Mouse (Mus musculus) midbrain, embryonic 16.5 days (tissue): Measurements from ENCODE around the gene Exoc4. TPM values are rescaled to one million over a fixed set of nuclear protein-coding genes. Genes with fewer than 3 reads are reported as not detected.

ENCODE experiments used
- ATAC-seq: fragments of 200-750 bp; cut with Nextera tagmentation; 2 replicates; pipeline ENCODE4 v1.8.0; 2017; ENCODE audit warnings: moderate TSS enrichment
- H3K27ac ChIP-seq: fragments of 300-500 bp; sonication (generic); 2 replicates; pipeline ENCODE4 v1.5.1; 2014; ENCODE audit warnings: mild to moderate bottlenecking, low read length, mixed read lengths
- H3K27me3 ChIP-seq: fragments of 300-500 bp; sonication (generic); 2 replicates; pipeline ENCODE4 v1.6.1; 2014; ENCODE audit warnings: low read depth, low read length, mixed read lengths; ENCODE audit not compliant: control insufficient read depth, insufficient read depth
- H3K36me3 ChIP-seq: fragments of 300-500 bp; sonication (generic); 2 replicates; pipeline ENCODE4 v1.6.1; 2014; ENCODE audit warnings: mild to moderate bottlenecking, low read length, moderate library complexity, mixed read lengths; ENCODE audit not compliant: control insufficient read depth, insufficient read depth
- H3K4me1 ChIP-seq: fragments of 300-500 bp; sonication (generic); 2 replicates; pipeline ENCODE4 v1.6.1; 2014; ENCODE audit warnings: mild to moderate bottlenecking, low read length, mixed read lengths; ENCODE audit not compliant: control insufficient read depth, insufficient read depth
- H3K4me2 ChIP-seq: fragments of 300-500 bp; sonication (generic); 2 replicates; pipeline ENCODE4 v1.6.1; 2014; ENCODE audit warnings: mild to moderate bottlenecking, low read length, mixed read lengths
- H3K4me3 ChIP-seq: fragments of 300-500 bp; sonication (generic); 2 replicates; pipeline ENCODE4 v1.5.1; 2014; ENCODE audit warnings: low read depth, mild to moderate bottlenecking, low read length, moderate library complexity, mixed read lengths
- H3K9ac ChIP-seq: fragments of 300-500 bp; sonication (generic); 2 replicates; pipeline ENCODE4 v1.6.1; 2014; ENCODE audit warnings: low read depth, low read length, mixed read lengths
- H3K9me3 ChIP-seq: fragments of 300-500 bp; sonication (generic); replicated peaks from 2 replicates; pipeline ENCODE4 v1.6.1; 2014; ENCODE audit warnings: mild to moderate bottlenecking, low read length, mixed read lengths; ENCODE audit not compliant: control insufficient read depth, poor library complexity, severe bottlenecking
- WGBS: fragments of 180-500 bp; shearing (Covaris S2); extraction: QIAGEN DNeasy Blood & Tissue Kit; methylation state at CpG from one replicate; pipeline ENCODE4 v1.1.7; 2014; 5-methylcytosine and 5-hydroxymethylcytosine counted together
- polyA plus RNA-seq: library from polyadenylated mRNA; unstranded; fragments of >200 nt; fragmentation: Nextera tagmentation; extraction: Ambion mirVana; gene quantifications from 2 replicates; pipeline ENCODE4 v1.2.1, GENCODE M21; 2015

The Exoc4 gene
- polyA plus RNA-seq = 48.7 and 52.1 TPM in 2 replicates

DNA sequence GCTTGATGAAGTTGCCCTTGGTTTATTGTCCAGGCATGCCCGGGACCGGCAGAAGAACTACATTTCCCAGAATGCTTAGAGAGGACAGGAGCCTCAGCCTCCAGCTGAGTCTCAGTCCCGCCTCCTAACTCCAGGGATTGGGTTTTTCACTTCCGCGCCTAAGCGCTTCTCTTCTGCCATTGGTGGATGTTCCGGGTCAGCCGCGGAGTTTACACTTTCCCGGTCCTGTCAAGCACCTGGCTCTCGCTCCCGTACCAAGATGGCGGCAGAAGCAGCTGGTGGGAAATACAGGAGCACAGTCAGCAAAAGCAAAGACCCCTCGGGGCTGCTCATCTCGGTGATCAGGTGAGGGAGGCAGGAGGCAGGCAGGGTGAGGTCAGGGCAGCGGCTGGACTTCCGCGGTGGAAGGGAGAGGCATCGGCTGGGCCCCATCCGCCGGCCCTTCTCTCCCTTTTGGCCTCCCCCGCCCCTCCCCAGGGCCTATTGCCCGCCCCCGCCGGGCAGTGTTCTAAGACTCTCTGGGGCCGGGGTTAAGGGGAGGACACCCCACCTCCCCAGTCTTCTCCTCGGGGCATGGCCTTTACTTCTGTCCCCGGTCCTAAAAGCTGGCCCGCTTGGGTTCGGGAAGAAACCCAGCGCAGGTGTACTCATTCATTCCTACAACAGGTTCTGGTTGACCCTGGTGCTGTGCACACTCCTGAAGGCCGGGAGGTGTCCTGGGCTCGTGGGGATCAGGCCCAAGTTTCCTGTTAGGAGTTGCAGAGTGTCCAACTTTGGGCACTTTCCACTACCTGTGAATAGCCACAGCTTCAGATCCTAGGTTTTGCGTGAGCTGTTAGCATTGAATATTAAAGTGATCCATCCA lies at the start of gene Exoc4:
Exoc4 (plus strand) TSS at position 192 of the 865 bp plus-strand sequence.
- Histone ChIP-seq H3K4me2 (peak within 1 kb of the TSS; percentile 71), H3K36me3 (no peaks in the 10 kb centered on the region), H3K4me3 (peak within 1 kb of the TSS; percentile 93), H3K27ac (peak within 1 kb of the TSS; percentile 82), H3K9me3 (no peaks in the 10 kb centered on the region), H3K27me3 (no peaks in the 10 kb centered on the region), H3K9ac (peak within 1 kb of the TSS; percentile 94), H3K4me1 (peaks cover 11% of the 10 kb centered on the region)
- 2% methylated on average over 32 of the region's 34 CpGs for WGBS
- ATAC-seq = peak; percentile 100

DNA sequence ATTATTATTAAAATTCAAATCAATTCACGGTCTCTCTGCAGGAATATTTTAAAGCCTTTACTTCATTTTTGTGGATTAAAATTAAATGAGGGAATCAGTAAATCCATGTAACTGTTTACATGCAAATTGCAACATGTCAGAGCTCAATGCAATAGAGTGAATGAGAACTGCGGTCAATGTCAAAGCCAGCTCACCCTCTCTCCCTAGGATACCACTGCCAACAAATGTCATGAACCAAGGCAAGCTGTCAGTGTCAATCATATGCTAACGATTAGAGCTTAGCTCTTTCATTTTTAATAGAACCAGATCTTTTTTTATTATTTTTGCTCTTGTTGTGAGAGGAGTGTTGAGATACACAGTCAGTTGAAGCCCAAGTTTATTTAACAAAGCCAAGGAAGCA lies 30.1 kb upstream of the Exoc4 start:
- 30% methylated on average over 3 of the region's 3 CpGs for WGBS
- no peaks in the 10 kb centered on the region for H3K4me1 ChIP-seq
- no peak overlapping the region for H3K27ac ChIP-seq
- H3K4me2 ChIP-seq = no peak overlapping the region
- no peak overlapping the region for H3K4me3 ChIP-seq
- ATAC-seq = no peak
- H3K9me3 ChIP-seq = no peaks in the 10 kb centered on the region
- H3K36me3 ChIP-seq = no peaks in the 10 kb centered on the region
- no peak overlapping the region for H3K9ac ChIP-seq
- H3K27me3 ChIP-seq = no peaks in the 10 kb centered on the region

DNA sequence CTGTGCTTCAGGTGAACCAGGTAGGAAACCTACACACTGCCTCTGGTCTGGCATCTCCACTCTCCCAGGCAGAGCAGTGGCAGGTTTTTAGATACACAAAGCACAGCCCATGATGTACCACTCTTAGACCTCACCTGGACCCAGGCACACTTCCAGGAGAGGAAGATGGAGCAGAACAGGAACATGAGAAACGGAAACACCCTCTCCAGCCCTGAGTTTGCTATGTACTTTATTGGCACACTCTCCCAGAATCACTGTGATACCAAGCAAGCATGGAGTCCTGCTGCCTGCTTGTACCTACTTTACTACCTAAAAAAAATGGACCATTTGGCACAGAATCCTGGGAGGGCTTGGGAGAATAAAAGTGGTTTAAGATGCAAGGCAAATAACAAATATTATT lies 22.2 kb upstream of the Exoc4 start:
- no peak for ATAC-seq
- WGBS = 89% methylated on average over 1 of the region's 1 CpGs
- H3K27ac ChIP-seq = no peak overlapping the region

DNA sequence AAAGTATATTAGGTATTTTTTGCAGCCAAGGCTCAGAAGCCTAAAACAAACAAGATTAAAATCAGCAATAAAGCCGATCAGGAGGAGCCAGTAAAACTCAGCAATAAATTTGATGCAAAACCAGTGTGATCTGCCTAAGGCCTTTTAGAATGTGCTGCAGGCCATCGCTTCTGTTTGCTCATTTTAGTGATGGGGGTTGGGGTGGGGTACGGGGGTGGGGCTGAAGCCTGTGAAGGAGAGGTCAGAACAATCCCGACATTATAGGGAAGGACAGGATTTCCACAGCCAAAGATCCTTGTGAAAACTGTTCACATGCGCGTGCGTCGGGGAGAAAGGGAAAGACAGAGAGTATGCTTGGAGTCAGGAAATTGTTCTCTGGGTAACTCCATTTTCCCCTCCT lies 21.5 kb upstream of the Exoc4 start:
- Histone ChIP-seq H3K4me3 (no peak overlapping the region), H3K9ac (no peak overlapping the region), H3K9me3 (no peaks in the 10 kb centered on the region), H3K36me3 (no peaks in the 10 kb centered on the region), H3K4me2 (no peak overlapping the region), H3K27ac (no peak overlapping the region), H3K27me3 (no peaks in the 10 kb centered on the region), H3K4me1 (no peaks in the 10 kb centered on the region)
- 57% methylated on average over 8 of the region's 8 CpGs for WGBS
- no peak for ATAC-seq

More for the DNA sequence above, 22.2 kb upstream of the Exoc4 start:
- Histone ChIP-seq H3K4me1 (no peaks in the 10 kb centered on the region), H3K36me3 (no peaks in the 10 kb centered on the region), H3K4me3 (no peak overlapping the region), H3K9me3 (no peaks in the 10 kb centered on the region), H3K27me3 (no peaks in the 10 kb centered on the region), H3K4me2 (no peak overlapping the region), H3K9ac (no peak overlapping the region)

DNA sequence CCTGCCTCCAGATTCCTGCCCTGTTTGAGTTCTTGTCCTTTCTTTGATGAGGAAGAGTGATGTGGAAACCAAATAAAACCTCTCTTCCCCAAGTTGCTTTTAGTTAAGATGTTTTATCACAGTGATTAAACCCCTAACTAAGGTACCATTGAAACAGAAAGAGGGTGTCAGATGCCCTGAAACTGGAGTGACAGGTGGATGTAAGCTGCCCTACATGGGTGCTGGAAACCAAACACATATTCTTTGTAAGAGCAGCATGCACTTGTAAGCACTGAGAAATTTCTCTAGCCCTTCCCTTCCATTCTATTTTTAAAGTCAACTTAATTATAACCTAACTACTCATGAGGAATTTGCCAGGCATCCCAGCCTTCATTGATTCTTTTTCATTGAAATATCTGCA lies 7.6 kb upstream of the Exoc4 start:
- no peaks in the 10 kb centered on the region for H3K9me3 ChIP-seq
- H3K27ac ChIP-seq = no peak overlapping the region
- ATAC-seq = no peak
- no peak overlapping the region for H3K9ac ChIP-seq
- no peaks in the 10 kb centered on the region for H3K4me1 ChIP-seq
- no peak overlapping the region for H3K4me2 ChIP-seq
- H3K27me3 ChIP-seq = no peaks in the 10 kb centered on the region
- no peak overlapping the region for H3K4me3 ChIP-seq
- no peaks in the 10 kb centered on the region for H3K36me3 ChIP-seq

DNA sequence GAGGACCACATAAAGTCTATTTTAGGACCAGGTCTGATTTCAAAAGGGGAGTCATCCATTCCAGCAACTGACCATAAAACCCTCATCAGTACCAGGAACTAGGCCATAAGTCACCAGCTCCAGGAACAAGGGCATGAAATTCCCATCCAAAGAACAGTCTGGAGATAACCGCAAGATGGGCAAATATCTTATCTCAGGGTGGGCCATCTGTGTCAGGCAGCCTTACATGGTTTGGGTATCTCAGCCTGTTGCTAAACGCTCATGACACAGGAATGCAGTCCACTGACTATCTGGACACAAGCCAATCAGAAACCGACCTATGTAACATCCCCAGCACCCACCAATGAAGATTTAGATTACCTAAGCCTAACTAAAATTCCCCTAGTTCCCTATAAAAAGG lies 4.3 kb upstream of the Exoc4 start:
- Histone ChIP-seq H3K36me3 (no peaks in the 10 kb centered on the region), H3K27me3 (no peaks in the 10 kb centered on the region), H3K9ac (no peak overlapping the region), H3K27ac (no peak overlapping the region), H3K4me2 (no peak overlapping the region), H3K4me3 (no peak overlapping the region), H3K4me1 (no peaks in the 10 kb centered on the region), H3K9me3 (no peaks in the 10 kb centered on the region)
- ATAC-seq = no peak
- 89% methylated on average over 3 of the region's 3 CpGs for WGBS

DNA sequence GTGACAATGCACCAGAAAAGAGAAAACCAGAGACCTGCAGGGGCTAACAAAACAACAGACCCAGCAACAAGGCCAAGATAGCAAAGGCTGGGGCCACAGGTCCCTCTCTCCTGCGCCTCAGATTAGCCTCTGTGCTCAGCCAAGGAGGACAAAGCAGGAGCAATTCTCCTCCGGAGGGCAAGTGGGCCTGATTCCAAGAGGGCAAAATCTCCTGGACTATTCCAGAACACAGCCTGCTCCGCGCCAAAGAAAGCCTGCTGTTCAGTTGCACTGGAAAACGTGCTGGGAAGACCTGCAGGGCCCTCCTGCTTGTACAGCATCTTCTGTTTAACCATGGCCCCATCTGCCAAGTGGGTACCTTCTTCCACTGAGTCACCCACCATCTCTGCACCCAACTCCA lies 1.7 kb upstream of the Exoc4 start:
- H3K4me1 ChIP-seq = peaks cover 11% of the 10 kb centered on the region
- ATAC-seq = no peak
- no peak overlapping the region for H3K4me3 ChIP-seq
- no peak overlapping the region for H3K27ac ChIP-seq
- whole genome bisulfite sequencing = 82% methylated on average over 5 of the region's 5 CpGs
- H3K9ac ChIP-seq = no peak overlapping the region
- no peaks in the 10 kb centered on the region for H3K27me3 ChIP-seq
- H3K9me3 ChIP-seq = no peaks in the 10 kb centered on the region
- no peaks in the 10 kb centered on the region for H3K36me3 ChIP-seq
- H3K4me2 ChIP-seq = no peak overlapping the region

DNA sequence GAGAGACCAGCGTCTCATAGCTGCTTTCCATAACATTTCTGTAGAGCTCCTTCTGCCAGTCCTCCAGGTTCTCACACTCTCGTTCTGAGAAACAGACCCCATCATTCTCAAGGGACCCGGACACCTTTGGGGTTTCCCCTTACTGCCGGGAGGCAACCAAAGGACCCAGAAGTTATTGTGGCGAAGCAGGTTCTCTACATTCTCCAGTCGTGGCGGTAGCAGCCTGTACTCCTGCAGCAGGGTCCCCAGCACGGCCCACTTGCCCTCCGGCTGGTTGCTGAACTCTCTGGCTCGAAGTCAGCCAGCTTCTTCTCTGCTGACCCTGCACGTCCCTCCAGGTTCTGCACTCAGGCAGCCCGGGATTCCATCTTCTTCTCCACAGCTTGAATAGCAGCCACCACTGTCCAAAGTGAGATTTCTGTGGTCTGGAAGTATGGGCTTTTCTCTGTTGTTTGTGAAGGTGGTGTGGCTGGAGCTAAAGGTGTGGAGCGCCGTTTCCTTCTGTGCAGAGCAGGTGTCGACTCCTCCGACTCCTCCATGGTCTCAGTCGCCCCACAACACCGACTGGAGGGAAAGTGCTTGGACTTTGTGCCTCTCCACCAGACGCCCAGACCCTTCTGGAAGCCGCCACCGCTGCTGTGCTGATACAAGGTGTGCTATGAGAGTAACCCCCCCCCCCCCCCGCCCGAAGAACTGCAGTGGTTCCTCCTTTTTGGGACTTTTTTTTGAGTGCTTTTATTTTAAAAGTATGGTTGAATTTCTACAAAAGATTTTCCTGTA lies 1.1 kb upstream of the Exoc4 start:
- 92% methylated on average over 23 of the region's 23 CpGs for WGBS
- H3K4me2 ChIP-seq = no peak overlapping the region
- H3K4me1 ChIP-seq = peaks cover 11% of the 10 kb centered on the region
- H3K9ac ChIP-seq = no peak overlapping the region
- no peak for ATAC-seq
- no peaks in the 10 kb centered on the region for H3K9me3 ChIP-seq
- H3K36me3 ChIP-seq = no peaks in the 10 kb centered on the region
- H3K27ac ChIP-seq = no peak overlapping the region
- no peak overlapping the region for H3K4me3 ChIP-seq
- no peaks in the 10 kb centered on the region for H3K27me3 ChIP-seq

DNA sequence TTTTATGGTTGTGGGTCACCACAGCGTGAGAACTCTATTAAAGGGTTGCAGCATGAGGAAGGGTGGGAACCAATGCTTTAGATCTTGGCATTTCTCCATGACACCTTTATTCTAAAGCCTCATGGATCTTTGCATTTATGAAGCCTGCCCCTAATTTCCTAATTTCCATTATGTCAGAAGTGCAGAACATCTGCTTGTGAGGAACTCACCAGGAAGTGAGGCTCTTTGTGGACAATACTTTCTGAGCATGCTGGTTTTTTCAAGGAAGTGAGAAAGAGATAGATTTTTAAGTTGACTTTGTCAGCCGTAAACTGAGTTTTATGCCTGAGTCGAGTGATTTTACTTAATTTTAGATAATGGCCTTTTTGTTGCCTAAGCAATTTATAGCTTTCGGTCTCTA lies 7.8 kb downstream of the Exoc4 start:
- H3K9ac ChIP-seq = no peak overlapping the region
- H3K4me2 ChIP-seq = no peak overlapping the region
- no peaks in the 10 kb centered on the region for H3K9me3 ChIP-seq
- no peak overlapping the region for H3K27ac ChIP-seq
- 83% methylated on average over 4 of the region's 4 CpGs for WGBS
- H3K4me3 ChIP-seq = no peak overlapping the region
- no peaks in the 10 kb centered on the region for H3K36me3 ChIP-seq
- H3K27me3 ChIP-seq = no peaks in the 10 kb centered on the region
- no peak for ATAC-seq
- peaks cover 3% of the 10 kb centered on the region; the same call in 1 of the 2 replicates for H3K4me1 ChIP-seq
